ENCODE assay signal across 8 mouse cellular contexts in genomic region chr3:103789891-103790345, GRCm38 (mm10). TPM values are rescaled to one million over a fixed set of nuclear protein-coding genes. Genes with fewer than 3 reads are reported as not detected.
A peak's percentile ranks its signal among the peaks of the same experiment; 100 is the strongest.
DNase-seq lines count a peak whose midpoint lies in the region; ATAC-seq and TF ChIP-seq lines count a peak whose summit lies in the region.

No protein-coding gene starts in this region.

- no peak for ATAC-seq in cerebellum, adult (ENCODE audit: insufficient number of reproducible peaks, low FRiP score, low TSS enrichment)
- no peak for ATAC-seq in heart, embryonic 15.5 days (replicated peaks; ENCODE audit: insufficient number of reproducible peaks, insufficient read depth, low FRiP score, low read depth)
- no peak for ATAC-seq in stomach, embryonic 14.5 days (ENCODE audit: insufficient number of reproducible peaks, insufficient read depth, low FRiP score, low read depth)

- H3K27me3 ChIP-seq in heart, embryonic 15.5 days, result no peaks in the 10 kb centered on the region
- no peaks in the 10 kb centered on the region for H3K27me3 ChIP-seq in stomach, embryonic 14.5 days (ENCODE audit: control insufficient read depth, insufficient read depth, low read length)

- H3K9ac ChIP-seq in ES-E14 (ENCODE audit: insufficient read depth, low read depth, low read length, poor library complexity, severe bottlenecking), result peak overlapping the region; percentile 84; the same call in 1 of the 2 replicates
- peak overlapping the region; percentile 98 for H3K9ac ChIP-seq in heart, embryonic 15.5 days
- H3K9ac ChIP-seq in stomach, embryonic 14.5 days (replicated peaks; ENCODE audit: low read depth, low read length), result peak overlapping the region; percentile 98

- peak overlapping the region; percentile 82 to 95 for H3K4me3 ChIP-seq in ES-E14 (ENCODE audit: insufficient read depth in 1 of 2, low read depth in 1 of 2, low read length in 2 of 2, poor library complexity in 1 of 2, severe bottlenecking in 1 of 2)
- peak overlapping the region; percentile 95 for H3K4me3 ChIP-seq in heart, embryonic 15.5 days
- H3K4me3 ChIP-seq in stomach, embryonic 14.5 days (ENCODE audit: low read depth, low read length), result peak overlapping the region; percentile 94

- no peaks in the 10 kb centered on the region for H3K9me3 ChIP-seq in ES-E14 (ENCODE audit: control insufficient read depth, insufficient read depth, low read depth, low read length)
- no peaks in the 10 kb centered on the region for H3K9me3 ChIP-seq in heart, embryonic 15.5 days (replicated peaks)
- H3K9me3 ChIP-seq in stomach, embryonic 14.5 days (ENCODE audit: control insufficient read depth, low read depth, low read length), result no peaks in the 10 kb centered on the region

- peak overlapping the region; percentile 73 for H3K4me2 ChIP-seq in heart, embryonic 15.5 days
- H3K4me2 ChIP-seq in stomach, embryonic 14.5 days (replicated peaks; ENCODE audit: low read depth, low read length), result peak overlapping the region; percentile 88

- no peaks in the 10 kb centered on the region for H3K36me3 ChIP-seq in ES-E14 (ENCODE audit: control insufficient read depth, insufficient read depth, low read length, poor library complexity, severe bottlenecking)
- no peaks in the 10 kb centered on the region for H3K36me3 ChIP-seq in heart, embryonic 15.5 days
- no peaks in the 10 kb centered on the region for H3K36me3 ChIP-seq in stomach, embryonic 14.5 days (ENCODE audit: control insufficient read depth, insufficient read depth, low read length)

- in situ Hi-C loops in ES-E14 (cut with MboI; ENCODE audit: low sequenced_read_pairs in 2 of 2, unreplicated experiment in 2 of 2), result no loop called here

- peak; percentile 46 for DNase-seq in cerebellum, adult 11-12 months
- no peak for DNase-seq in ES-E14 (ENCODE audit: low read depth, low spot score)
- peak; percentile 54 for DNase-seq in embryo, embryonic 11 days
- DNase-seq in kidney, postnatal 10 days, result peak; percentile 62
- DNase-seq in lung, postnatal 4 days, result peak; percentile 70 to 75

- under 1% methylated on average over 14 of the region's 14 CpGs for WGBS in heart, embryonic 15.5 days
- 3% methylated on average over 14 of the region's 14 CpGs for WGBS in stomach, embryonic 14.5 days

- no peak overlapping the region for H3K27ac ChIP-seq in ES-E14 (ENCODE audit: insufficient read depth, low read depth, low read length, poor library complexity, severe bottlenecking)
- H3K27ac ChIP-seq in heart, embryonic 15.5 days, result peak overlapping the region; percentile 93
- peak overlapping the region; percentile 82; the same call in 1 of the 2 replicates for H3K27ac ChIP-seq in stomach, embryonic 14.5 days (ENCODE audit: low read length)

- H3K4me1 ChIP-seq in ES-E14 (ENCODE audit: control insufficient read depth in 2 of 2, insufficient read depth in 2 of 2, low read length in 2 of 2, poor library complexity in 1 of 2), result peaks cover 4 to 7% of the 10 kb centered on the region in 2 experiments; a peak in 3 of 4 replicates
- peaks cover 31% of the 10 kb centered on the region for H3K4me1 ChIP-seq in heart, embryonic 15.5 days (replicated peaks)
- peaks cover 13% of the 10 kb centered on the region; the same call in 1 of the 2 replicates for H3K4me1 ChIP-seq in stomach, embryonic 14.5 days (ENCODE audit: control insufficient read depth, insufficient read depth, low read length)

TF ChIP-seq in ES-E14, 5 proteins besides CTCF, POLR2A, EP300 and RAD21:
- TF ChIP-seq CHD2 (IDR thresholded peaks at IDR 0.05; ENCODE audit: low read depth, low read length) (no peak), MAFK (IDR thresholded peaks at IDR 0.05; ENCODE audit: insufficient read depth, low read depth, low read length) (no peak), ZC3H11A (IDR thresholded peaks at IDR 0.05; ENCODE audit: borderline replicate concordance, low read depth, low read length) (no peak), HCFC1 (IDR thresholded peaks at IDR 0.05; ENCODE audit: borderline replicate concordance, insufficient read depth, low read length) (no peak), ZNF384 (IDR thresholded peaks at IDR 0.05; ENCODE audit: low read depth, low read length) (no peak)
TF ChIP-seq in ES-E14: peak in this region for 0.

RNA-seq across cellular contexts. Expression of gene Hipk1, which starts 1.4 kb away (rescaled TPM):
- total RNA-seq in ES-E14 (2012; rRNA removed), result 20.2 and 21.8 TPM in 2 replicates
- polyA plus RNA-seq in heart, embryonic 15.5 days (2015; fragmentation: Nextera tagmentation; extraction: Ambion mirVana), result 8.9 and 10.6 TPM in 2 replicates
- polyA plus RNA-seq in stomach, embryonic 14.5 days (2014; fragmentation: Nextera tagmentation; extraction: Ambion mirVana), result 18.1 and 18.8 TPM in 2 replicates

RNA-seq across cellular contexts. Expression of gene Dclre1b, which starts 19.3 kb away (rescaled TPM):
- 7.1 and 8.2 TPM in 2 replicates for total RNA-seq in ES-E14 (2012; rRNA removed)
- 14.4 and 20.5 TPM in 2 replicates for polyA plus RNA-seq in heart, embryonic 15.5 days (2015; fragmentation: Nextera tagmentation; extraction: Ambion mirVana)
- polyA plus RNA-seq in stomach, embryonic 14.5 days (2014; fragmentation: Nextera tagmentation; extraction: Ambion mirVana), result 27.0 and 30.9 TPM in 2 replicates

RNA-seq across cellular contexts. Expression of gene Ap4b1, which starts 19.4 kb away (rescaled TPM):
- 10.1 and 12.8 TPM in 2 replicates for total RNA-seq in ES-E14 (2012; rRNA removed)
- 13.6 and 19.0 TPM in 2 replicates for polyA plus RNA-seq in heart, embryonic 15.5 days (2015; fragmentation: Nextera tagmentation; extraction: Ambion mirVana)
- 18.5 and 21.8 TPM in 2 replicates for polyA plus RNA-seq in stomach, embryonic 14.5 days (2014; fragmentation: Nextera tagmentation; extraction: Ambion mirVana)

RNA-seq across cellular contexts. Expression of gene Gm43064, which starts 19.5 kb away (rescaled TPM):
- 0.32 and 0.76 TPM in 2 replicates for total RNA-seq in ES-E14 (2012; rRNA removed)
- polyA plus RNA-seq in heart, embryonic 15.5 days (2015; fragmentation: Nextera tagmentation; extraction: Ambion mirVana), result 0.23 TPM in 1 of 2 replicates, not detected in the other
- polyA plus RNA-seq in stomach, embryonic 14.5 days (2014; fragmentation: Nextera tagmentation; extraction: Ambion mirVana), result 0.35 and 0.50 TPM in 2 replicates

RNA-seq across cellular contexts. Expression of gene Bcl2l15, which starts 42.5 kb away (rescaled TPM):
- total RNA-seq in ES-E14 (2012; rRNA removed), result 0.90 and 1.4 TPM in 2 replicates
- 0.26 and 0.46 TPM in 2 replicates for polyA plus RNA-seq in heart, embryonic 15.5 days (2015; fragmentation: Nextera tagmentation; extraction: Ambion mirVana)
- 0.54 TPM in 1 of 2 replicates, not detected in the other for polyA plus RNA-seq in stomach, embryonic 14.5 days (2014; fragmentation: Nextera tagmentation; extraction: Ambion mirVana)
